Mouse (Mus musculus): Measurements from ENCODE around the gene Myo9a.

GRCm38 (mm10) chr9:59884551-59884950, 133.9 kb downstream of the Myo9a start:
- TF ChIP-seq GATA1 (IDR thresholded peaks at IDR 0.05; ENCODE audit: borderline replicate concordance, low read length) (no peak), FLI1 (IDR thresholded peaks at IDR 0.05; ENCODE audit: low read length) (no peak)
